Mouse (Mus musculus): Measurements from ENCODE around the gene Ube2l3.

GRCm38 (mm10) chr16:17234499-17234895, 32.0 kb upstream of the Ube2l3 start:
- no peak for TF ChIP-seq TAL1 (IDR thresholded peaks at IDR 0.05; ENCODE audit: low read length)
- TF ChIP-seq GATA1 (IDR thresholded peaks at IDR 0.05; ENCODE audit: low read length) = 0 out of 2 replicates have a peak, but pooled peaks have one; percentile 32
